Mouse (Mus musculus) mature B cell (primary cell): ENCODE measurements around the gene Jade3.
"Not testable (repeated sequence)": the region's sequence is repeated elsewhere in the genome, so short reads cannot be mapped to it uniquely, and the experiment has no call there.

ENCODE experiments used
- in situ Hi-C: fragments of 300-500 bp; cut with MboI; formaldehyde crosslinking; loops from 2 replicates; pipeline ENCODE4 v1.14.3; 2019

Gene Jade3

GRCm38 (mm10) chrX:20425140-20425838 is at the start of gene Jade3:
TSS of gene Jade3 (plus strand) at chrX:20425688.
- in situ Hi-C loops = no loop called here

DNA sequence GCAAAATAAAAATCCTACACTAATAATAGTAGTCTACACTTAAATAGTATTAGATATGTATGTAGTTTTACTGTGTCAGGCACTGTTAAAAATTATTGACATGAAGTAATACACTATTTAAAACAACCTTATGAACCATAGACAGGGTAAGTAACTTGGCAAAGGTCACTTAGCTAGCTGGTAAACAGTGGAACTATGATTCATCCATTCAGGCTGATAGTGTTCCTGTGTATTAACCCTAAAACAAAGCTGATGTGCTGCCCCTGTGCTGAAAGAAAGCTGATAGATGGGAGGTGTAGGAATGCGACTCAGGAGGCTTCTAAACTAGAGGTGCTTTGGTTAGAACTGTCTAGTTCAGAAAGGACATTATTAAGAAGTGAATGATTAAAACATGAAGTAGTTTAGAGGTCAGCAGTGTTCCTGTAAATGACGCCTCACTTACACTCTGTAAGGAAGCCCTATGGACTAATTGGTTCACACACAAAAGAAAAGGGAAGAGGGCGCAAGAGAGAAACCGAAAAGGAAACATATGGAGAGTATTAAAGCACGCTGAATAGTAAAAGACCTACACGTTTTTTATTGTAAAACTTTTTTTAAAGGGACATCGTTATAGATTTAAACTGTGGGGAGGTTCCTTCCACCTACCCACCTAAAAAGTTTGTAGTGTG is 46.0 kb upstream of the Jade3 start:
- in situ Hi-C loops = no loop called here

DNA sequence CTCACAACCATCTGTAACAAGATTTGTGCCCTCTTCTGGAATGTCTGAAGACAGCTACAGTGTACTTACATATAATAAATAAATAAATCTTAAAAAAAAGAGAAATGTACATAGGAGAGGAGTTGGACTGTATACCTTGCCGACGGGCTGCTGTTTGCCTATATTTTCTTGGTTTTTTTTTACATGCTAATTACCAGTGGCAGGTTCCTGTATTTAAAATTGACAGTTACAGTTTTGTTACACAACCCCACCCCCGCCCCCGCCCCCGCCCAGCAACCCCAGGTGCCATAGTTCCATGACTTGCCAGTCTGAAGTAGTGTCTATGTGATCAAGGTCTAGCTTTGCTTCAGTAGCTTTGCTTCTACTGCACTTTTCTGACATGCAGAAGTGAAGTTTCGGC is 43.2 kb upstream of the Jade3 start:
- in situ Hi-C loops = no loop called here

DNA sequence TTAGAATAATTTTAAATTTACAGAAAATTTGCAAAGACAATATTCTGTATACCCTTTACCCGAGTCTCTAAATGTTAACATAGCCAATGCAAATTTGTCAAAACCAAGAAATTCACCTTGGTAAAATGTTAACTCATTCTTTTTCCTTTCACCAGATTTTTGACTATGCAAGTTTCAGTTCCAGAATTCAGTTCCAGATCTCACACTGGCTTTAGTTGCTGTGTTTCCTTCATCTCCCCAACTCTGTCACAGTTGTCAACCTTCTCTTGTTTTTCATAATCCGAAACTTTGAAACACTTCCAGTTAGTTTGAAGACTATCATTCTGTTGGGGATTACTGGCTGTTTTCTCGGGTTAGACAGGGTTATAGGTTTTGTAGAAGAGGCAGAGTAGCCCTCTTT is 38.5 kb upstream of the Jade3 start:
- in situ Hi-C loops = no loop called here

DNA sequence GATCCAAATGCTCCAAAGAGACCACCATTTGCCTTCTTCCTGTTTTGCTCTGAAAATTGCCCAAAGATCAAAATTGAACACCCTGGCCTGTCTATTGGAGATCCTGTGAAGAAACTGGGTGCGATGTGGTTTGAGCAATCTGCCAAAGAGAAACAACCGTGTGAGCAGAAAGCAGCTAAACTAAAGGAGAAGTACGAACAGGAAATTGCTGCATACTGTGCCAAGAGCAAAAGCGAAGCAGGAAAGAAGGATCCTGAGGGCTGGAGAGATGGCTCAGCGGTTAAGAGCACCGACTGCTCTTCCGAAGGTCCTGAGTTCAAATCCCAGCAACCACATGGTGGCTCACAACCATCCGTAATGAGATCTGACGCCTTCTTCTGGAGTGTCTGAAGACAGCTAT is 33.5 kb upstream of the Jade3 start:
- in situ Hi-C loops = not testable (repeated sequence)

DNA sequence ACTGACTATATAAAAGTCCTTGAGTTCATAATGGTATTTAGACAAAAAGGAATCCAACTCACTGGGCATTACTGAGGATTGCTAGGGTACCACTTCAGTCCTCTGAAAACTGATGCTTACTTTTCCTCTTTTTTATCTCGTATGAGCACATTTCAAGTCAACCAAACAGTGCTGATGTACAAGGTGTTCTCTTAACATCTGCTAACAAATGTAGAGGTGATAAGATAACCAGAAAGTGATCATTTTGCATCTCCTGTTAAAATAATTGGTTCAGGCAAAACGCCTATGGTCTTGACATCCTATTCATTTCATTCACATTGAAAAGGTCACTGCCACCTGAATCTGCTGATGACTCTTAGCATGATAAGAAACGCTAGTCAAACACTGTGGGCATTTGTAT is 32.5 kb upstream of the Jade3 start:
- in situ Hi-C loops = no loop called here

DNA sequence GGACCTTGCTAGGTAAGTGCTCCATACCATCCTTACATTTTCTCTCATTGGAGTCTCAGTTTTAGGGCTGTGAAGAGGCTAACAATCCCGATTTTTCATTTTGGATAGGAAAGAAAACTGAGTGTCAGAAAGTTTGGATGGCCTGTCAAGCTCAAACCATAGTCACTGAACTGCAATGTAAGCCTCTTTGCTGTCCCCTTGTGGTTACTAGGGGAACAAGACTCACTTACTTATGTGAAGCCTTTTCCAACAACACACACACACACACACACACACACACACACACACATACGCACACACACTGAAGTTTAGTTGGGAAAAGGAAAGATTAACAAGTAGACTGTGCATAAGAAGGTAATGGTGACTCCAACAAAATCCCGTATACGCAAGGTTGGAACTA is 21.4 kb upstream of the Jade3 start:
- in situ Hi-C loops = no loop called here

DNA sequence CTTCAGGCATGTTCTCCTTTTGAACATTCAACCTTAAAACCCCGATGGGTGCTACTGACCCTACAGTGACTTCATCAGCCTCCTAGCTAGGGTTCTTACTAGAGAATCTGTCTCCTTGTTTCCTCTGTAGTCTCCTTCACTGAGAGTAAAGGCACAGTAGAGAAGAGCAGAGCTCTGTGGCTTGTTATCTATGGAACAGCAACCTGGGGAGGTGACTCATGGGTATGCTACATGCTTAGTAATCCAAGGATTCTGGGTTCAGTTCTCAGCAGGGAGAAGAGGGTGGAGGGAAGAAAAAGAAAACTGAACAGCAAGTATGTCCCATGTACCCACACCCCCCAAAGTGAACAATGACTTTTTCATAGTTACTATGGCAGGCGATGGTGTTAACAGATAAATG is 18.6 kb upstream of the Jade3 start:
- in situ Hi-C loops = no loop called here

DNA sequence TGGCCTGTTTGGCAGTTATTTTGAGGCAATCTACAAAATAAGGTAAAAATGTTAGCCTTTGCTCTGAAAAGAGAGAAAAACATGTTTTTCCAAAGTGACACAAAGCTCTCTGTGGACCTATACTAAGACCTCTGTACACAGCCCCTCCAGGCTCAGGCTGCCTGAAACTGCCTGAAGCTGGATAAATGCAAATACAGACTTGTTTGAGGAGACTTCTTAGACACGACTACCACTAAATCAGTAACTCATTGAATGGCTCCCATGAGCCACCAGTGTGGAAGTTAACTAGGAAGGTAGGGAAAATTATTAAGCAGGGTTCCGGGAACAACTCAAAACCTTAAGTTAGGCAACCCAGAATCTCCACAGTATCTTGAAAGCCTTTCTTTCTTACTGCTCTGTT is 17.8 kb upstream of the Jade3 start:
- in situ Hi-C loops = no loop called here

- in situ Hi-C loops = no loop called here
Observed at GRCm38 (mm10) chrX:20411382-20411781, 14.1 kb upstream of the Jade3 start.

DNA sequence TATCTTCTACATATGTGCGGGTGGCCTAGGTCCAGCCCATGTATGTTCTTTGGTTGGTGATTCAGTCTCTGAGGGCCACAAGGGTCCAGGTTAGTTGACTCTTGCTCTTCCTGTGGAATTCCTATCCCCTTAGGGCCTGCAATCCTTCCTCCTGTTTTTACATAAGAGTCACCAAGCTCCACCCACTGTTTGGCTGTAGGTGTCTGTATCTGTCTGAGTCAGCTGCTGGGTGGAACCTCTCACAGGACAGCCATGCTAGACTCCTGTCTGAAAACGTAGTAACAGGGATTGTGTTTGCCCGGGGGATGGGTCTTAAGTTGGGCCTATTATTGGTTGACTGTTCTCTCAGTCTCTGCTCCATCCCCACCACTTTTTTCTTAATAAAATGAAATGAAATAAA is 13.3 kb upstream of the Jade3 start:
- in situ Hi-C loops = no loop called here

DNA sequence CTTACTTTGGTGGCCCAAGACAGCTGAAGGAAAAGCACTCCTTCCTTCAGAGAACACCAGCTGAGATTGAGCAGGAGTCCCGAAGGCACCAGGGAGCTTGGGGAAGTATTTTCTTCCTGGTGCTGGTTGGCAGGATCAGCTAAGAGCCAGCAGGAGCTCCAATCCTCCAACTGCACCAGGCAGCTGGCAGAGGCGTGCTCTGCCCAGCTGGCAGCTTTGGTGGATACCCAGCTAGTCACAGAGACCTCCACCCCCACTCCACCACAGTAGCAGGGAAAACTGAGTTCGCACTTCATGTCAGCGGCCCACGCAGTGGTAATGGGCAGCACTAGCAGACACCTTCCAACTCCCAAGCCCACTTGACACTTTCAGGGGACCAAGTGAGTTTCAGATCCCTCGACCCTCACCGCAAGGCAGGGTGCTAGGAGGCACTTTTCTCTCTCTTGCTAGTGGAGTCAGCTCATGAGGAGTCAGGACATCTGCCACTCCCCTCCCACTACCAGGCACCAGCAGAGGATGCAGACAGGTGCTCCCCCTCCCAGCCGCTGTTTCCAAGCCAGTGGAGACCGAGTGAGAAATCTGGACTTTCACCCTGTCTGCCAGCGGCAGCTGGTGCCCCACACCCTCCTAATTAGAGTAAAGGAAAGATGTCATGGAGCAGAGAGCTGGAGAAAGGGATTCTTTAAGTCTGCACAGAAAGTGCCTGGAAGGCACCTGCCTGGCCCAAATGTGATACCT is 10.4 kb upstream of the Jade3 start:
- in situ Hi-C loops = no loop called here

DNA sequence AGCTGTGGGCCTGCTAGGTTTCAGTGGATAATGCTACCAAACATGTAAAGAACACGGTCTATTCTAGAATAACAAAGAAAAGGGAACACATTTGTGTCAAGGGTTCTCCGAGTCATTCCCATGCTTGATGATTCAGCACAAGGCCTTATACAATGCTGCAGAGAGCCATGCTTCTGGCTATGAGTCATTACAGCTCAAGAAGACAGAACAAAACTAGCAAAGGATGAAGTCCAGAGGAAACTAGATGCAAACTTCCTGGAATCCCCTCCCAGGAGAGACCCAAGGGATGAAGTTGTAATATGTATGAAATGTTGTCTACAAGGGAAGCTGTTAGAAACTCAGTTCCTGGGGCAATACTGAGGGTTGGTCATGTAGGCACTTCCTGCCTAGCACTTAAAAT is 7.0 kb upstream of the Jade3 start:
- in situ Hi-C loops = no loop called here

DNA sequence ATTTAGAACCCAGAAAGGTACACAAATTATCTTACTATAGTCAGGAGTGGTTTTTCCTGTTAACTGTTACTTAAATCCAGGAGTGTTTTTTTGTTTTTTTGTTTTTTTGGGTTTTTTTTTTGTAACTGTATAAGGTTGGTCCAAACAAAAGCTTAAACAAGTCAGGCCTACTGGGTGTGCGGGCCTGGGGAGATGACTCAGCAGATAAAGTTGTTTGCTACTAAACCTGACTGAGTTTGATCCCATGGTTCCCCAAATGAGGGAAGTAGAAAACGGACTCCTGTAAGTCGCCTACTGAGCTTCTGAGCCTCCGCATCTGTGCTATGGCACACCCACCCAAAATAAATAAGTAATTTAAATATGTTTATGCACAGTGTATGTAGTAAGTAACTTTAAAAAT is 6.0 kb upstream of the Jade3 start:
- in situ Hi-C loops = no loop called here

GRCm38 (mm10) chrX:20425839-20426449 is 456 bp downstream of the Jade3 start:
- in situ Hi-C loops = no loop called here

- in situ Hi-C loops = no loop called here
Observed at GRCm38 (mm10) chrX:20483213-20483612, 57.7 kb downstream of the Jade3 start.

DNA sequence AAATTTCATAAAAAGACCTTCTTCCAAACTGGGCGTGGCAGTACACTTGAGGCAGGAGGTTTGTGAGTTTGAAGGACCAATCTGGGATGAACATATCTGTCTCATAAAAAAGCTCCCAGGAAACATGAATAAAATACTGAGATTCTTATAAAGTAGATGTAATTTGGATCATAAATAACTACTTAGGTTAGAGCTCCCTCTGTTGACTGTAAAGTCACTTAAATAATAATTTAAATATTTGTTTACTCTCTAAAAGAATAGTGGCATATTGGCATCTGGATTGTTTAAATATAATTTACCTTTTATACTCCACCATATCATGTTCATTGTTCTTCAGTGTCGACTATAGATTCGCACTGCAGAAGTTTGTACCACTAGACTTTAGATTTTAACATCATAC is 72.2 kb downstream of the Jade3 start:
- in situ Hi-C loops = no loop called here

- in situ Hi-C loops = no loop called here
Observed at GRCm38 (mm10) chrX:20520290-20520939, 94.9 kb downstream of the Jade3 start.

GRCm38 (mm10) chrX:20521578-20521977 is 96.1 kb downstream of the Jade3 start:
- in situ Hi-C loops = no loop called here

DNA sequence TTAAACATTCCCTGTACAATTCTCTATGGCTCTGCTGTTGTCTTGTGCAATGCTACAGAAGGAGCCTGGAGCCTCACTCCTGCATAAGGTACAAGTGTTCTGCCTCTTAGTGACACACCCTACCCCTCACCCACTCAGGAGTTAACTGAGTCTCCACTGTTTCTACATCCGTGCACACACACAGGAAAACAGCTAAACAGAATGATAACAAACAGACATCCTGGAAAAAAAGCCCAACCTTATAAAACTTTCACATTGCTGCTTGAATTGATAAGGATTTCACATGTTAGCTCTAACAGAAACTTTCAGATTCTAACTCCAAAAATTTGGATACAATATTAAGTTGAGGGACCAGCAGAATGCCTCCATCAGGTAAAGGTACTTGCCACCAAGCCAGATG is 107.1 kb downstream of the Jade3 start:
- in situ Hi-C loops = no loop called here

DNA sequence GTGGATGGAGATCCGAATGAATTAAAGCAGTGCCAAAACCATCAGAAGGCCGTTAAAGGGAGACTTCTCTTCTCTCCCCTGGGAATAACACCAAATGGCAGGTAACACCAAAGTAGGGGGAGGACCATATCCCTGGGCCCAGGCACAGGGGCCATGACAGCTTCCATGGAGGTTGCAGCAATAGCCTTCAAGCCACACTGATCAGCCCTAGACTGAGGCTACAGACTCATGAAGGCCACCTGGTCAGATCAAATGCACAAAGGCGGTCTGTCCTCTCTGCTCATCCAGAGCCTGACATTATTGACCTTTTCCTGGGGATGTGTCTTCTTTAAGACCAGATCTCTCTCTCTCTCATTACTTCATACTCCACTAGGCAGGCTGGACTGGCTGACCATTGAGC is 118.4 kb downstream of the Jade3 start:
- in situ Hi-C loops = no loop called here

GRCm38 (mm10) chrX:20547609-20548008 is 122.1 kb downstream of the Jade3 start:
- in situ Hi-C loops = no loop called here
